11 mouse cellular contexts compared by ENCODE assay signal in genomic region chr3:152979481-152980092, GRCm38 (mm10). TPM values are rescaled to one million over a fixed set of nuclear protein-coding genes. Genes with fewer than 3 reads are reported as not detected.
DNase-seq lines count a peak whose midpoint lies in the region; ATAC-seq lines count a peak whose summit lies in the region.
"Had no signal": no experiment of that assay in that cellular context is flagged by ENCODE, and none has a peak within 500 bp of the region (broad histone marks: within the 10 kb centered on the region; RNA-seq: fewer than 3 reads in every experiment).

No protein-coding gene starts in this region.

- no peak for ATAC-seq in hindbrain, embryonic 12.5 days (ENCODE audit: low FRiP score)
- no peak for ATAC-seq in hindbrain, embryonic 11.5 days (ENCODE audit: low FRiP score)
- no peak for ATAC-seq in hindbrain, embryonic 15.5 days (ENCODE audit: low FRiP score, low read depth)
- peak; percentile 22; the same call in 1 of the 2 replicates for ATAC-seq in megakaryocyte, adult 5-6 weeks (ENCODE audit: poor library complexity, severe bottlenecking)

- H3K27me3 ChIP-seq in hindbrain, embryonic 12.5 days: peaks cover 16% of the 10 kb centered on the region; the same call in 1 of the 2 replicates
- peaks cover 4% of the 10 kb centered on the region for H3K27me3 ChIP-seq in hindbrain, embryonic 11.5 days (ENCODE audit: control insufficient read depth, insufficient read depth, low read length)
- H3K27me3 ChIP-seq in hindbrain, embryonic 15.5 days: no peaks in the 10 kb centered on the region

- WGBS in hindbrain, embryonic 12.5 days: 76% methylated on average over 11 of the region's 11 CpGs
- WGBS in hindbrain, embryonic 11.5 days: 78% methylated on average over 11 of the region's 11 CpGs
- WGBS in hindbrain, embryonic 15.5 days: 69% methylated on average over 11 of the region's 11 CpGs

- H3K27ac ChIP-seq in hindbrain, embryonic 12.5 days: no peak overlapping the region
- H3K27ac ChIP-seq in hindbrain, embryonic 11.5 days (ENCODE audit: low read depth, low read length): no peak overlapping the region
- H3K27ac ChIP-seq in hindbrain, embryonic 15.5 days (replicated peaks): no peak overlapping the region
- H3K27ac ChIP-seq: embryonic facial prominence, embryonic 15.5 days; kidney, postnatal 0 days had no signal

- no peaks in the 10 kb centered on the region for H3K36me3 ChIP-seq in hindbrain, embryonic 12.5 days
- H3K36me3 ChIP-seq in hindbrain, embryonic 11.5 days (ENCODE audit: control insufficient read depth, insufficient read depth, low read length): no peaks in the 10 kb centered on the region
- H3K36me3 ChIP-seq in hindbrain, embryonic 15.5 days: no peaks in the 10 kb centered on the region
- H3K36me3 ChIP-seq: embryonic facial prominence, embryonic 15.5 days had no signal

- no peak overlapping the region for H3K4me3 ChIP-seq in hindbrain, embryonic 12.5 days
- H3K4me3 ChIP-seq in hindbrain, embryonic 11.5 days (ENCODE audit: low read depth, low read length): no peak overlapping the region
- peak overlapping the region; percentile 69 for H3K4me3 ChIP-seq in hindbrain, embryonic 15.5 days

- no peaks in the 10 kb centered on the region for H3K9me3 ChIP-seq in hindbrain, embryonic 12.5 days (replicated peaks)
- H3K9me3 ChIP-seq in hindbrain, embryonic 11.5 days (ENCODE audit: control insufficient read depth, low read length): no peaks in the 10 kb centered on the region
- no peaks in the 10 kb centered on the region for H3K9me3 ChIP-seq in hindbrain, embryonic 15.5 days
- H3K9me3 ChIP-seq: embryonic facial prominence, embryonic 15.5 days had no signal

- peak overlapping the region; percentile 96 for H3K4me2 ChIP-seq in hindbrain, embryonic 12.5 days (replicated peaks)
- H3K4me2 ChIP-seq in hindbrain, embryonic 11.5 days (replicated peaks; ENCODE audit: low read depth, low read length): no peak overlapping the region
- peak overlapping the region; percentile 94 for H3K4me2 ChIP-seq in hindbrain, embryonic 15.5 days

- no peak for DNase-seq in hindbrain, embryonic 11.5 days (ENCODE audit: low spot score)
- peak; percentile 33 for DNase-seq in ZHBTc4 (ENCODE audit: low read depth, low spot score)
- no peak for DNase-seq in adrenal gland, postnatal 36 days
- no peak for DNase-seq in urinary bladder, postnatal 14 days (ENCODE audit: low spot score)
- DNase-seq in right cerebral cortex, postnatal 14 days: no peak
- DNase-seq: thymus, adult 18-20 months had no signal

- H3K9ac ChIP-seq in hindbrain, embryonic 12.5 days: no peak overlapping the region; the same call in 1 of the 2 replicates
- H3K9ac ChIP-seq in hindbrain, embryonic 11.5 days (ENCODE audit: low read depth, low read length): no peak overlapping the region
- H3K9ac ChIP-seq in hindbrain, embryonic 15.5 days: no peak overlapping the region
- H3K9ac ChIP-seq: embryonic facial prominence, embryonic 15.5 days had no signal

- peaks cover 28% of the 10 kb centered on the region for H3K4me1 ChIP-seq in hindbrain, embryonic 12.5 days
- no peaks in the 10 kb centered on the region; the same call in 1 of the 2 replicates for H3K4me1 ChIP-seq in hindbrain, embryonic 11.5 days (replicated peaks; ENCODE audit: control insufficient read depth, insufficient read depth, low read length)
- H3K4me1 ChIP-seq in hindbrain, embryonic 15.5 days (replicated peaks): peaks cover 41% of the 10 kb centered on the region

RNA-seq across cellular contexts. Expression of gene St6galnac5, which starts 2.5 kb away (rescaled TPM):
- 8.4 and 9.1 TPM in 2 replicates for polyA plus RNA-seq in hindbrain, embryonic 12.5 days (2016; fragmentation: Nextera tagmentation; extraction: Ambion mirVana)
- 4.0 and 6.4 TPM in 2 replicates for polyA plus RNA-seq in hindbrain, embryonic 11.5 days (2014; fragmentation: Nextera tagmentation; extraction: Ambion mirVana)
- 19.3 and 20.2 TPM in 2 replicates for polyA plus RNA-seq in hindbrain, embryonic 15.5 days (2015; fragmentation: Nextera tagmentation; extraction: Ambion mirVana)
- 0.09 TPM in 1 of 2 replicates, not detected in the other for total RNA-seq in megakaryocyte, adult 5-6 weeks (2015)
- total RNA-seq in megakaryocyte, adult 5-6 weeks (2017): 0.07 and 0.12 TPM in 2 replicates
- total RNA-seq in adrenal gland, postnatal 36 days (2021): under 1 TPM; 0.56 to 0.79 TPM
